Mouse (Mus musculus) MEL (cell line): ENCODE measurements around the gene Aldh1a2.

Experiments
- CTCF ChIP-seq, 3 experiments: IDR thresholded peaks in 2 of 3; conservative IDR thresholded peaks in 1 of 3; 2 replicates each; pipeline ENCODE4 v1.5.1; 2011 to 2012; ENCODE audit warnings: low read length in 3 of 3, low read depth in 2 of 3, mild to moderate bottlenecking in 2 of 3, improper control_type of control experiment in 1 of 3, inconsistent platforms in 1 of 3, mixed read lengths in 1 of 3, moderate library complexity in 1 of 3; ENCODE audit not compliant: control insufficient read depth in 1 of 3, insufficient read depth in 1 of 3, poor library complexity in 1 of 3, severe bottlenecking in 1 of 3
- USF1 ChIP-seq: IDR thresholded peaks from 2 replicates; pipeline ENCODE4 v1.6.1; 2014; ENCODE audit warnings: low read depth, mild to moderate bottlenecking, inconsistent platforms, low read length, improper control_type of control experiment, moderate library complexity

- TF ChIP-seq CTCF (IDR thresholded peaks at IDR 0.05 in 2 of 3, conservative IDR thresholded peaks at IDR 0.05 in 1 of 3; ENCODE audit: control insufficient read depth in 1 of 3, insufficient read depth in 1 of 3, low read depth in 2 of 3, low read length in 3 of 3, poor library complexity in 1 of 3, severe bottlenecking in 1 of 3) = no peak
- TF ChIP-seq USF1 = no peak
Observed at GRCm38 (mm10) chr9:71216036-71216995, 727 bp downstream of the Aldh1a2 start.
